Comparison of ENCODE assay signal across 8 mouse cellular contexts in the genomic region with DNA sequence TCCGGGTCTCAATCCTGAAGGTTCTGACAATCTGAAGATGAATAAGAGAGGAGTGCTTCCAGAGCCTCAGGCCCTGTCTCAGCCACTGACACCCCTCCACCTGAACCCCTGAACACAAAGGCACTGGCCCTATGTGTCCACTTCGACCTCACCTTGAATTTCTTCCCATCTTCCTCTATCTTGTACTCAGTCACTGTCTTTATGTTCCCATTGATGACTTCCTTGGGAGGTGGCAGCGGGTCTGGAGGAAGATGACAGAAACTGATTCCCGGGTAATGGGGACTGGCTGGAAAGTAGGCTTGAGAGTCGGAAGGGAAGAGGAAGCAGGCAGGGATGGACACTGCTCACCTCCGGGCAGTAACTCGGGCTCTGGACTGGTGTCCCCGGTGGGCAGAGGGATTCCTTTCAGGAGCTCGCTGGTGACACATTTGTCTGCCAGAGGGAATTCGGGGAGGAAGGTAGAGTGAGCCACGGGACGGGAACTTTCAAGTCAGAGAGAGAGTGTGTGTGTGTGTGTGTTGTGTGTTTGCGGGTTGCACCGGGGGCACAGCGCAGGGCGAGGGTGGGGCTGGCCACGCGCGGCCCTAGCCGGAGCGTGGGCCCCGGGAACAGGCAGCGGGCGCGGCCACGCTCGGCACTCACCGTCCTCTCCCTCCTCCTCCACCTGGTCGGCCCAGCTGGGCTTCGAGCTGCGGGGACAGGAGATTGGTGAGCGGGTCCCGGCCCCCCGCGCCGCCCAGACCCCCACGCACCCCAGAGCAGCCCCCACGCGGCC. TPM values are rescaled to one million over a fixed set of nuclear protein-coding genes. Genes with fewer than 3 reads are reported as not detected.
DNase-seq lines count a peak whose midpoint lies in the region; ATAC-seq lines count a peak whose summit lies in the region.

No protein-coding gene starts in this region.

- peak; percentile 46; the same call in 1 of the 2 replicates for ATAC-seq in cerebellum, adult (ENCODE audit: insufficient number of reproducible peaks, low FRiP score, low TSS enrichment)
- peak; percentile 75 for ATAC-seq in forebrain, embryonic 12.5 days (ENCODE audit: low FRiP score)
- ATAC-seq in liver, embryonic 13.5 days (ENCODE audit: low read depth) = peak; percentile 68

- H3K27ac ChIP-seq in forebrain, embryonic 12.5 days = 0 out of 2 replicates have a peak overlapping the region, but pooled peaks have one; percentile 21
- peak overlapping the region; percentile 80 for H3K27ac ChIP-seq in liver, embryonic 13.5 days

- H3K36me3 ChIP-seq in forebrain, embryonic 12.5 days (replicated peaks) = peaks cover 43% of the 10 kb centered on the region
- peaks cover 48% of the 10 kb centered on the region for H3K36me3 ChIP-seq in liver, embryonic 13.5 days

- no peak for DNase-seq in cerebellum, adult 11-12 months
- peak; percentile 24 for DNase-seq in 3T3-L1 (ENCODE audit: low read depth, low spot score)
- DNase-seq in liver, embryonic 13.5 days = no peak
- no peak for DNase-seq in frontal cortex, postnatal 10 days (ENCODE audit: low spot score in 2 of 2)
- DNase-seq in left cerebral cortex, adult 8-10 months (ENCODE audit: low spot score in 2 of 2) = no peak
- DNase-seq in left cerebral cortex, postnatal 36 days (ENCODE audit: low spot score in 2 of 2) = no peak

- 7% methylated on average over 25 of the region's 39 CpGs for WGBS in forebrain, embryonic 12.5 days
- WGBS in liver, embryonic 13.5 days (ENCODE audit: insufficient replicate concordance) = 2% methylated on average over 32 of the region's 39 CpGs

- no peaks in the 10 kb centered on the region for H3K9me3 ChIP-seq in forebrain, embryonic 12.5 days
- no peaks in the 10 kb centered on the region for H3K9me3 ChIP-seq in liver, embryonic 13.5 days (replicated peaks)

- H3K9ac ChIP-seq in forebrain, embryonic 12.5 days = peak overlapping the region; percentile 92
- peak overlapping the region; percentile 95 for H3K9ac ChIP-seq in liver, embryonic 13.5 days

- H3K27me3 ChIP-seq in forebrain, embryonic 12.5 days = no peaks in the 10 kb centered on the region
- no peaks in the 10 kb centered on the region for H3K27me3 ChIP-seq in liver, embryonic 13.5 days

- peak overlapping the region; percentile 97 for H3K4me2 ChIP-seq in forebrain, embryonic 12.5 days
- peak overlapping the region; percentile 86 for H3K4me2 ChIP-seq in liver, embryonic 13.5 days

- peaks cover 19% of the 10 kb centered on the region for H3K4me1 ChIP-seq in forebrain, embryonic 12.5 days
- H3K4me1 ChIP-seq in liver, embryonic 13.5 days (replicated peaks) = peaks cover 57% of the 10 kb centered on the region

- peak overlapping the region; percentile 81 for H3K4me3 ChIP-seq in forebrain, embryonic 12.5 days (replicated peaks)
- peak overlapping the region; percentile 97 for H3K4me3 ChIP-seq in liver, embryonic 13.5 days (replicated peaks)

- intact Hi-C loops in left cerebral cortex, postnatal 36 days (cut with DNase I) = loop anchor here (5.0 kb wide), 1 partner anchor 234 kb away; a partner anchor contains a TSS

RNA-seq across cellular contexts. Expression of a gene that starts 0.5 kb away (rescaled TPM):
- 313 and 319 TPM in 2 replicates for polyA plus RNA-seq in forebrain, embryonic 12.5 days (2016; fragmentation: Nextera tagmentation; extraction: Ambion mirVana)
- 282 and 290 TPM in 2 replicates for polyA plus RNA-seq in liver, embryonic 13.5 days (2015; fragmentation: Nextera tagmentation; extraction: Ambion mirVana)
- 100 to 1,000 TPM; 130 to 139 (median 136) TPM for total RNA-seq in left cerebral cortex, adult 8-10 months (2022)
- 100 to 1,000 TPM; 120 to 124 TPM for total RNA-seq in left cerebral cortex, postnatal 36 days (2021)

RNA-seq across cellular contexts. Expression of a gene that starts 9.9 kb away (rescaled TPM):
- 63.2 and 66.9 TPM in 2 replicates for polyA plus RNA-seq in forebrain, embryonic 12.5 days (2016; fragmentation: Nextera tagmentation; extraction: Ambion mirVana)
- 89.6 and 90.5 TPM in 2 replicates for polyA plus RNA-seq in liver, embryonic 13.5 days (2015; fragmentation: Nextera tagmentation; extraction: Ambion mirVana)
- total RNA-seq in left cerebral cortex, adult 8-10 months (2022) = 10 to 100 TPM; 21.5 to 27.2 (median 23.6) TPM
- 10 to 100 TPM; 18.6 to 23.9 TPM for total RNA-seq in left cerebral cortex, postnatal 36 days (2021)

RNA-seq across cellular contexts. Expression of a gene that starts 18.4 kb away (rescaled TPM):
- 6.0 and 6.2 TPM in 2 replicates for polyA plus RNA-seq in forebrain, embryonic 12.5 days (2016; fragmentation: Nextera tagmentation; extraction: Ambion mirVana)
- 9.4 and 10.1 TPM in 2 replicates for polyA plus RNA-seq in liver, embryonic 13.5 days (2015; fragmentation: Nextera tagmentation; extraction: Ambion mirVana)
- 10 to 100 TPM in 1 of 4 experiments, 1 to 10 TPM in 3; 8.4 to 10.1 (median 9.2) TPM for total RNA-seq in left cerebral cortex, adult 8-10 months (2022)
- total RNA-seq in left cerebral cortex, postnatal 36 days (2021) = 10 to 100 TPM; 10.5 to 11.8 TPM

RNA-seq across cellular contexts. Expression of a gene that starts 29.5 kb away (rescaled TPM):
- polyA plus RNA-seq in forebrain, embryonic 12.5 days (2016; fragmentation: Nextera tagmentation; extraction: Ambion mirVana) = 1.4 and 1.5 TPM in 2 replicates
- 4.2 and 4.8 TPM in 2 replicates for polyA plus RNA-seq in liver, embryonic 13.5 days (2015; fragmentation: Nextera tagmentation; extraction: Ambion mirVana)
- 10 to 100 TPM; 71.9 to 91.7 (median 82.6) TPM for total RNA-seq in left cerebral cortex, adult 8-10 months (2022)
- 10 to 100 TPM; 65.7 to 90.2 TPM for total RNA-seq in left cerebral cortex, postnatal 36 days (2021)
